Mouse (Mus musculus): Measurements from ENCODE around the gene Taf4. TPM values are rescaled to one million over a fixed set of nuclear protein-coding genes. Genes with fewer than 3 reads are reported as not detected.
A peak's percentile ranks its signal among the peaks of the same experiment; 100 is the strongest.

Gene Taf4
- polyA plus RNA-seq (2016; fragmentation: Nextera tagmentation; extraction: Ambion mirVana) = 3.2 and 3.7 TPM in 2 replicates

DNA sequence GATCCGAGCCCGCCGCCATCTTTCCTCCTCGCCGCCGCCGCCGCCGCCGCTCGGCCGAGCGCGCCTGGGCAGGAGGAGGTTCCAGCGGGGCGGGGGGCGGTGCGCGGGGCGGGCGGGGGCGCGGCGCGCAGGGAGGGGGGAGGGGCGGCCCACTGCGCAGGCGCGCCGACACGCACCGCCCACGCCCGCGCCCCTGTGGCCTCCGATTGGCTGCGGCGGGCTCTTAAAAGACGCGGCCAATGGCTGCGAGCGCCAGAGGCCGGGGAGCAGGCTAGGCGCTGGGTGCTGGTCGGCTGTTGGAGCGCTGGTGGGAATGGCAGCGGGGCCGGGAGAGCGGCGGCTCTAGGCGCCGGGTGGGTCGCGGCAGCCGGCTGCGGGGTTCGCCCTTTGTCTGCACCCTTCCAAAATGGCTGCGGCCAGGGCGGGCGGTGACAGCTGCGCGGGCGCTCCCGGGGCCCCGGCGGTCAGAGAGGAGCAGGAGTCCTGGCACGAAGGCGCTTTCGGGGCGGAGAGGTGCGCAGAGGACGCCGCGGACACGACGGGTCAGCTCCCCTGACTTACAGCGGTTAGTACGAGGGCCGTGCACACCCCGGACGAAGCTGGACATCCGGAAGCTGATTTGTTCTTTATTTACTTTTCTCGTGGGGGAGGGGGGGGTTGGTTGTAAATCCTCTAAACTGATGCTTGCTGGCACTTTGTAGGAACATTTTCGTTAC, at the start of gene Taf4:
Gene Taf4, minus strand, starts transcription at position 19 of the 716 bp plus-strand sequence.
- peak within 1 kb of the TSS; percentile 85 for H3K4me3 ChIP-seq
- peaks cover 56% of the 10 kb centered on the region for H3K4me1 ChIP-seq
- no peaks in the 10 kb centered on the region; the same call in 1 of the 2 replicates for H3K36me3 ChIP-seq (replicated peaks)
- 4% methylated on average over 78 of the region's 84 CpGs for whole genome bisulfite sequencing
- H3K9me3 ChIP-seq = no peaks in the 10 kb centered on the region
- peak within 1 kb of the TSS; percentile 98 for H3K27ac ChIP-seq (replicated peaks)
- DNase-seq (ENCODE audit: low spot score) = peak; percentile 92
- H3K27me3 ChIP-seq (replicated peaks; ENCODE audit: low read depth, poor library complexity, severe bottlenecking) = no peaks in the 10 kb centered on the region

DNA sequence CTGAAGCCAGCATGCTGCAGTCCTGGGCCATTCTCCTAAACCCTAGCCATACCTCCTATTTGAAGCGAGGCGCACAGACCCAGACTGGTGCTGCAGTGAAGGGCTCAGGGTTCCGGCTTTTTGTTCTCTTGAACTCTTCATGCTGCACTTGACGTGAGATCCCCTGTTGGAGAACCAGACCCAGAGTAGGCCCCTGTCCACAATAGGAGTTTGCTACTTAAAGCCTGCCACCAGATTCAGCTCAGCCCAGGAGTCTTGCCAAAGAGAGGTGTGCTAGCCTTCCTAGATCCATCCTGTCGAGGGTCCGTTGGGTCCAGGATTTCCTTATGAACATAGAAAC, 49.4 kb upstream of the Taf4 start:
- WGBS = 9% methylated on average over 6 of the region's 6 CpGs
- Histone ChIP-seq H3K4me1 (peaks cover 46% of the 10 kb centered on the region), H3K9me3 (no peaks in the 10 kb centered on the region), H3K36me3 (replicated peaks) (peaks cover 46% of the 10 kb centered on the region), H3K27ac (replicated peaks) (peak overlapping the region; percentile 97), H3K4me3 (peak overlapping the region; percentile 100), H3K27me3 (replicated peaks; ENCODE audit: low read depth, poor library complexity, severe bottlenecking) (peaks cover 28% of the 10 kb centered on the region)
- DNase-seq (ENCODE audit: low spot score) = no peak

DNA sequence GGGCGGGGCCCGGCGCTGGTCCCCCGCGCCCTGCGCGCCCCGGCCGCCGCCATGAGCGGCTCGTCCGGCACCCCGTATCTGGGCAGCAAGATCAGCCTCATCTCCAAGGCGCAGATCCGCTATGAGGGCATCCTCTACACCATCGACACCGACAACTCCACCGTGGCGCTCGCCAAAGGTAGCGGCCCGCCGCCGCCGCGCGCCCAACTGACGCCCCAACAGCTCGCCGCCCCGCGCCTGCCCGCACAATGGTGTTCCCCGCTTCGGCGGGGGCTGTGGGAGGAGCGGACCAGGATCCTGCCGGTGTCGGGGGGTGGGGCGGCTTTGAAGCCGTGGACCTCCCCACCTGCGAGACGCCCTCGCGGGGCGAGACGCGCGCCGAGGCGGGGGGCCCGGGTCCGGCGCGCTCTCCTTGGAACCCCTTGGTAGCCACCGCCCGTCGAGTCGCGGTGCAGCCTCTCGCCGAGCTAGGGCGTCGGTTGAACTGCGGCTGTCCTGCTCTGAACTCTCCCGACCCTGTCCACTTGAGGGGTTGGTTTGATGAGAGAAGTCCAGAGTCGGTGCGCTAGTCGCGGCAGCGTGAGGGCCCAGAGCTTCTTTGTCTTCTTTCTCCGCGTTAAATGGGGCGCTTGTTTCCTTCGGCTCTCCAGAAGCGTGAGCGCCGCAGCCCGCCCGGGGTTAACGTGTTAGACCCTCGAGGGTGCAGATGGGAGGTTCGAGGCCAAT, 48.9 kb upstream of the Taf4 start:
- H3K4me1 ChIP-seq = peaks cover 46% of the 10 kb centered on the region
- peak overlapping the region; percentile 100 for H3K4me3 ChIP-seq
- under 1% methylated on average over 84 of the region's 84 CpGs for WGBS
- peaks cover 31% of the 10 kb centered on the region for H3K27me3 ChIP-seq (replicated peaks; ENCODE audit: low read depth, poor library complexity, severe bottlenecking)
- no peaks in the 10 kb centered on the region for H3K9me3 ChIP-seq
- H3K27ac ChIP-seq (replicated peaks) = peak overlapping the region; percentile 97
- peaks cover 41% of the 10 kb centered on the region for H3K36me3 ChIP-seq (replicated peaks)
- DNase-seq (ENCODE audit: low spot score) = peak; percentile 54

DNA sequence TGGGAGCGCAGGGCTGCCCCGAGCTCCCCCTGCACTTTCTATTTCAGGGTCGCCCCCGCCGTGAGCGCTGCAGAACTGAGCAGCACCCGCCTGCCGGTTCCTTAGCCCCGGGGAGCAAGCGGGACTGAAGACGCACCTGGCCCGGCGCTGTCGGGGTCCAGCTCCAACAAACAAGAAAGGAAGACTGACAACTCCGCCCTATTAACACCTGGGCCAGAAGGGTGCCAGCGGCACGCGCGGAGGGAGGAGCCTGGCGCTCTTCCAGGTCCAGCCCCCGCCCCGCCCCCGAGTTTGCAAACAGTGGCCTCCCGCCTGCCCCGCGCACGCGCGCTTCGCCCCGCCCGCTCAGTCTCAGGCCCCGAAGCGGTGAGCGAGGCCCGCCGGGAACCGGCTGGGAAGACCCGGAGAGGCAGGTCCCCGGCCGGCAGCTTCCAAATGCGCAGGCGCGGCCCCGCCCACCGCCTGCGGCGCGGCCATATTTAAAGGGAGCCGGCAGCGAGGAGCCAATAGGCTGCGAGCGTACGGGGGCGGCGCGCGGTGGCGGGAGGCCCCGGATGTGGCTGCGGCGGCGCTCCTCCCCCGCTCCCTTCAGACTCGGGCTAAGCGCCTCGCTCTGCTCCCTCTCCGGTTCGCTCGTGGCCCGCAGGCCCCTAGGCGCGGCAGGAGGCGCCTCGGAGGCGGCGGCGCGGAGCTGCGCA, 48.1 kb upstream of the Taf4 start, which contains the start of gene Lsm14b:
Gene Lsm14b, plus strand, starts transcription at position 587 of the 698 bp plus-strand sequence.
- DNase-seq (ENCODE audit: low spot score) = peak; percentile 100
- H3K36me3 ChIP-seq (replicated peaks) = peaks cover 33% of the 10 kb centered on the region
- H3K4me3 ChIP-seq = peak within 1 kb of the TSS; percentile 100
- H3K27ac ChIP-seq (replicated peaks) = peak within 1 kb of the TSS; percentile 97
- H3K4me1 ChIP-seq = peaks cover 46% of the 10 kb centered on the region
- peaks cover 31% of the 10 kb centered on the region for H3K27me3 ChIP-seq (replicated peaks; ENCODE audit: low read depth, poor library complexity, severe bottlenecking)
- WGBS = under 1% methylated on average over 80 of the region's 80 CpGs
- no peaks in the 10 kb centered on the region for H3K9me3 ChIP-seq

DNA sequence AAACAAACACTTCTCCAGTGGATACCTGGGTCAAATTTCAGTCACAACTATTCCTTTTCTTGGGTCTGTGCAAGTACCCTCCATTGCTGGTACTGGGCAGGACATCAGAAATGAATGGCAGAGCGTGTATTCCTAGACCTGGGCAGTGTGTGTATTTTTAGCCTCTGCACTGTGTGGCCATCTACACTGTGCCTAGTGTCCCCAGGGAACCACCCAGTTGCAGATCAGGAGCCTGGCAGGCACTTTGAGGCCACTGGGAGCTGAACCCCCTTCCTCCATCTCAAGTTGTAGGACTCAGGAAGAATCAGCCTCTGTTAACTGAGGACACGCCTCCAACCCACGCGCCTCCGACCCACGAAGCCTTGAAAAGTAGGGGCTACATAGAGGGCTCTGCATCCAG, 46.3 kb upstream of the Taf4 start:
- Histone ChIP-seq H3K27ac (replicated peaks) (no peak overlapping the region), H3K36me3 (replicated peaks) (peaks cover 15% of the 10 kb centered on the region), H3K9me3 (no peaks in the 10 kb centered on the region), H3K27me3 (replicated peaks; ENCODE audit: low read depth, poor library complexity, severe bottlenecking) (peaks cover 43% of the 10 kb centered on the region), H3K4me1 (peaks cover 30% of the 10 kb centered on the region), H3K4me3 (no peak overlapping the region)
- WGBS = 60% methylated on average over 6 of the region's 6 CpGs
- DNase-seq (ENCODE audit: low spot score) = no peak

DNA sequence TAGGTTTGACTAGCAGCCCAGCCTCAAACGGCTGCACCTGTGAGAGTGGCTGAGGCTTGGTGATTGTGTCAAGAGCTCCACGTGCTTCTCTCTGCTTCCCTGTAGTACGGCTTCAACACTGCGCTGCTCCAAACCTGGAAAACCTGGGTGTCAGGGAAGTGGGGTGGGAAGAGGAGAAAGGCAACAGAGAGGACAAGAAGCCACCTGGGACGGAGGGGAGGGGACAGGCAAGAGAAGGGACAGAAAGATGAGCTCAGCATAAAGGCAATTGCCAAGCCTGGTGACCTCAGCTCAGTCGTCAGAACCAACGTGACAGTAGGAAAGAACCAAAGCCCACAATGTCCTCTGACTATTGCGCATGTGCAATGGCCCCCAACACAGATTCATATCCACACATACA, 44.5 kb upstream of the Taf4 start:
- Histone ChIP-seq H3K4me3 (no peak overlapping the region), H3K9me3 (no peaks in the 10 kb centered on the region), H3K36me3 (replicated peaks) (no peaks in the 10 kb centered on the region), H3K27me3 (replicated peaks; ENCODE audit: low read depth, poor library complexity, severe bottlenecking) (peaks cover 43% of the 10 kb centered on the region), H3K27ac (replicated peaks) (no peak overlapping the region), H3K4me1 (peaks cover 22% of the 10 kb centered on the region)
- 84% methylated on average over 8 of the region's 8 CpGs for WGBS
- DNase-seq (ENCODE audit: low spot score) = no peak

DNA sequence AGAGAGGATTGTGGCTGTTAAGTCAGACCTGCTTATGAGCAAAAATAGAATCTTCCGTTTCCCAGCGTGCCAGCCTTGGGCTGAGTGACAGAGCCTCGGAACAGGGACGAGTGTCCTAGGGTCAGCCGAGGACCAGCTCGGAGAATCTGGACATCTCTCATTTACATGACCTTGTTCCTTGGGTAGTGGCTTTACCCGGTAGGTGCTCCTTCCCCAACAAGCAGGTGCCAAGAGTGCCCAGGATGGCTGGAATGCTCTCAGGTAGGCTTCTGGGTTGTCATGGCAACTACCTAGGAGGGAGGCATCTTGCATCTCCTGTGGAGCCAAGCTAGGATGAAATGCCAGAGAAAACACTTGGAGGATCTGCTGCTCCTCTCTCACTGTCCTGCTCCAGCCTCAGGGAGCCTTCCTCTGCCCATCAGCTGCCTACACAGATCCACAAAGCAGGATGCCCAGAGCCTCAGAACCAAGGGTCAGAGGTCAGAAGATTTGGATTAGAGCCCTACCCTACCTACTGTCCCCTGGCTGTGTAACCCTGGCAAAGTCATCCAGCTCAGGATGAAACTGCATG, 43.7 kb upstream of the Taf4 start:
- DNase-seq (ENCODE audit: low spot score) = no peak
- peaks cover 43% of the 10 kb centered on the region for H3K27me3 ChIP-seq (replicated peaks; ENCODE audit: low read depth, poor library complexity, severe bottlenecking)
- WGBS = 82% methylated on average over 7 of the region's 7 CpGs

DNA sequence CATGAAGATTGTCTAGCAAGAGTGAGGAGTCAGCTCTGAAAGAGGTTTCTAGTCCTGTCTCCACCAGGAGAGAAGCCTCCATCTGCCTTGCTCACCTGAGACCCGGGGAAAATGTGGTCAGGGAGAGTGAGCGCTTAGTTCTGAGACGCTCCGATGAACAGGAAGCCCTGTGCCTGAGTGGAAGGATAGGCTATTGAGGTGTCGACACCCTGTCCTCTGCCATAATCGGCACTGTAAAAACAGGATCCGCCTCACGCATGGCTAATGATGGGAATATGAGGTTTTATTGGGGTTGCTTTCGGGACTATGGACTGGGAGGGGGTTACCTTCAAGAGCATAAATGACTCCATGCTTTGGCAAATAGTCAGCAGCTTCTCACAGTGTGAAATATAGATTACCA, 42.1 kb upstream of the Taf4 start:
- DNase-seq (ENCODE audit: low spot score) = no peak
- H3K27ac ChIP-seq (replicated peaks) = no peak overlapping the region
- 89% methylated on average over 9 of the region's 9 CpGs for WGBS
- no peak overlapping the region for H3K4me3 ChIP-seq
- peaks cover 14% of the 10 kb centered on the region for H3K4me1 ChIP-seq
- H3K9me3 ChIP-seq = no peaks in the 10 kb centered on the region
- peaks cover 41% of the 10 kb centered on the region for H3K27me3 ChIP-seq (replicated peaks; ENCODE audit: low read depth, poor library complexity, severe bottlenecking)
- H3K36me3 ChIP-seq (replicated peaks) = no peaks in the 10 kb centered on the region

More for the DNA sequence above, 43.7 kb upstream of the Taf4 start:
- peaks cover 19% of the 10 kb centered on the region for H3K4me1 ChIP-seq
- no peak overlapping the region for H3K4me3 ChIP-seq
- H3K27ac ChIP-seq (replicated peaks) = no peak overlapping the region
- no peaks in the 10 kb centered on the region for H3K9me3 ChIP-seq
- H3K36me3 ChIP-seq (replicated peaks) = no peaks in the 10 kb centered on the region

DNA sequence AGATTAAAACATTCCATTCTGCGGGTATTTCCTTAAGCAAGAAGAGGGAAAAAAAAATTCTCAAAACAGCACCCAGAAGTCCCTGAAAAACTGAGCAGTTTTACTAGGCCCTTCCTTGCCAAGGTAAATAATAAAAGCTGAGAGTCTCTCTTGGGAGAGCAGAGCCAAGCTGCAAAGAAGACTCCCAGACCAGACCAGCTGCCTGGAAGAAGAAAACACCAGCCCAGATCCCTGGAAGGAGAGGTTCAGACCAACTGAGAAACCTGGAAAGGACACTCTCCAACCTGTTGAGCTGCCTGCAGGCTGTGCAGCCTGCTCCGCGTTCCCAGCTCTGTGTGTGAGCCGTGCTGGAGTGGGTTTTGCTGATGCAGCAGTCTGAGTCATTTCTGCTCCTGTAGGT, 41.2 kb upstream of the Taf4 start:
- DNase-seq (ENCODE audit: low spot score) = no peak
- Histone ChIP-seq H3K4me1 (peaks cover 14% of the 10 kb centered on the region), H3K4me3 (no peak overlapping the region), H3K9me3 (no peaks in the 10 kb centered on the region), H3K27ac (replicated peaks) (no peak overlapping the region), H3K36me3 (replicated peaks) (no peaks in the 10 kb centered on the region), H3K27me3 (replicated peaks; ENCODE audit: low read depth, poor library complexity, severe bottlenecking) (peaks cover 31% of the 10 kb centered on the region)
- WGBS = 67% methylated on average over 4 of the region's 4 CpGs

DNA sequence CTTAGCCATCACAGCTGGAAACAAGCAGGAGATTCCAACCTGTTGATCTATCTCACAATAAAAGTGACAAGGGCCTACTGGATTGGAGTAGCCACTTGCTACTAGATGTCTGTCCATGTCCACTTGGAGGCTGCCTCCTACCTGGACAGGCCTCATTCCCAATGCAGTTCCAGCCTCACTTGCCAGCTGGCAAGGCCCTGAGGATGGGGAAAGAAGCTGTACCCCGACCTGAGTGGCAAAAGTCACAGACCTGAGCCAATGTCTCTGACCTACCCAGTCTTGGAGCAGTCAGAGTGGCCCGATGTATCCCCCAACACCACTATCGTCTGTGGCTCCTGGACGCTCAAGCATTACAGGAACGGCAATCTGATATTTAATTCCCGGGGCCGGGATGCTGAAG, 37.2 kb upstream of the Taf4 start:
- H3K9me3 ChIP-seq = 0 out of 2 replicates have a peak, but pooled peaks cover 5% of the 10 kb centered on the region
- DNase-seq (ENCODE audit: low spot score) = peak; percentile 6
- H3K27me3 ChIP-seq (replicated peaks; ENCODE audit: low read depth, poor library complexity, severe bottlenecking) = 0 out of 2 replicates have a peak, but pooled peaks cover 7% of the 10 kb centered on the region
- WGBS = 90% methylated on average over 7 of the region's 7 CpGs
- H3K4me3 ChIP-seq = no peak overlapping the region
- H3K4me1 ChIP-seq = peaks cover 14% of the 10 kb centered on the region
- H3K27ac ChIP-seq (replicated peaks) = no peak overlapping the region
- no peaks in the 10 kb centered on the region for H3K36me3 ChIP-seq (replicated peaks)

DNA sequence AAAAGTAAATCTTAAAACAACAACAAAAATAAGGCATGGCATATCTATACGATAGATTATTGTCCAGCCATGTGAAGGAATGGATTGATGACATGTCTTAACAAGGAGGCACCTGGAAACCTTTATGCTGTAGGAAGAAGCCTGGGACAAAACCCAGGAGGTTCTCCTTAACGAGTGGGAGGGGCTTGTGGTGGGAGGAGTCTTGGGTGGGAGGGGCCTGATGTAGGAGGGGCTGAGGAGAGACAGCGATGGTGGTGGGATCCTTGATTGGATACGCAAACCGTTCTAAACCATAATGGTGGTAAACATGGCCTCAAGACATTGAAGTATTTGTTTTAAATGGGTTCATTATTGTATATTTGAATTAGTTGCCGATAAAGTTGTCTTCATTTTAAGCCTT, 34.9 kb upstream of the Taf4 start:
- Histone ChIP-seq H3K4me1 (peaks cover 4% of the 10 kb centered on the region; the same call in 1 of the 2 replicates), H3K4me3 (no peak overlapping the region), H3K9me3 (0 out of 2 replicates have a peak, but pooled peaks cover 5% of the 10 kb centered on the region), H3K27ac (replicated peaks) (no peak overlapping the region), H3K27me3 (replicated peaks; ENCODE audit: low read depth, poor library complexity, severe bottlenecking) (peaks cover 10% of the 10 kb centered on the region), H3K36me3 (replicated peaks) (no peaks in the 10 kb centered on the region)
- peak; percentile 5 for DNase-seq (ENCODE audit: low spot score)
- WGBS = 82% methylated on average over 6 of the region's 6 CpGs

DNA sequence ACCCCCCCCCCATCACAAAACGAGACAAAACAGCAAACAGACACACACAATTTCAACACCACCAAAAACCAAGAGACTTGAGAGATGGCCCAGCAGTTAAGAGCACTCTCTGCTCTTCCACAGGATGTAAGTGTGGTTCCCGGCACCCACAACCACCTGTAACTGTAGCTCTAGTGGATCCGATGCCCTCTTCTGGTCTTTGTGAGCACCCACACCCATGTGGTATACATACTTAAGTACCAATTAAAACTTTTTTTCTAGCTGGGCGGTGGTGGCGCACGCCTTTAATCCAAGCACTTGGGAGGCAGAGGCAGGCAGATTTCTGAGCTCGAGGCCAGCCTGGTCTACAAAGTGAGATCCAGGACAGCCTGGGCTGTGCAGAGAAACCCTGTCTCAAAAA, 34.2 kb upstream of the Taf4 start:
- H3K4me3 ChIP-seq = no peak overlapping the region
- H3K9me3 ChIP-seq = 0 out of 2 replicates have a peak, but pooled peaks cover 5% of the 10 kb centered on the region
- peak; percentile 3 for DNase-seq (ENCODE audit: low spot score)
- 93% methylated on average over 7 of the region's 7 CpGs for WGBS
- peaks cover 4% of the 10 kb centered on the region; the same call in 1 of the 2 replicates for H3K4me1 ChIP-seq
- no peaks in the 10 kb centered on the region for H3K36me3 ChIP-seq (replicated peaks)
- H3K27me3 ChIP-seq (replicated peaks; ENCODE audit: low read depth, poor library complexity, severe bottlenecking) = peaks cover 15% of the 10 kb centered on the region
- no peak overlapping the region for H3K27ac ChIP-seq (replicated peaks)
